Mouse (Mus musculus) right cerebral cortex, postnatal 10 days (tissue): Measurements from ENCODE around the gene Laptm4a.

Experiments used
- DNase-seq, 2 experiments: peaks; one replicate each; pipeline ENCODE4 v3.0.0; 2021; ENCODE audit warnings: low spot score in 2 of 2

Laptm4a gene

DNA sequence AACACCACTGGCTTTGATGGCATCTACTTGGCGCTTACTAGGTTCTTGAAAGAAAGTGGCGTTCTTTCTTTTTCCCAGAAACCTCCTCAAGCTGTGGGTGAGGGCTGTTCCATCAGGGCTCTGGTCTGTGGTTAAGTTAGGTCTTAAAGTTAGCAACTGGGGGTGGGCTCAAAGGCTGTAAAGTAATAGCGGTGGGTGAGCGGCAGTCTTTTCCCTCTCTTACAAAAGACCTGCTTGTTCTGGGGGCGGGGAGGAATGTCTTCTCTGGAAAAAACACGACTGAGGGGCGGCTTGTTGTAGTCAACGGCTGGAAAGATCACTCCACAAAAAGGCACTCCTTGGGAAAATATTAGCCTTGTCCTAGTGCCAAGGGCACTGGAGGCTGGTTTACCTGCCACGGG, 32.7 kb downstream of the Laptm4a start:
- DNase-seq = no peak

DNA sequence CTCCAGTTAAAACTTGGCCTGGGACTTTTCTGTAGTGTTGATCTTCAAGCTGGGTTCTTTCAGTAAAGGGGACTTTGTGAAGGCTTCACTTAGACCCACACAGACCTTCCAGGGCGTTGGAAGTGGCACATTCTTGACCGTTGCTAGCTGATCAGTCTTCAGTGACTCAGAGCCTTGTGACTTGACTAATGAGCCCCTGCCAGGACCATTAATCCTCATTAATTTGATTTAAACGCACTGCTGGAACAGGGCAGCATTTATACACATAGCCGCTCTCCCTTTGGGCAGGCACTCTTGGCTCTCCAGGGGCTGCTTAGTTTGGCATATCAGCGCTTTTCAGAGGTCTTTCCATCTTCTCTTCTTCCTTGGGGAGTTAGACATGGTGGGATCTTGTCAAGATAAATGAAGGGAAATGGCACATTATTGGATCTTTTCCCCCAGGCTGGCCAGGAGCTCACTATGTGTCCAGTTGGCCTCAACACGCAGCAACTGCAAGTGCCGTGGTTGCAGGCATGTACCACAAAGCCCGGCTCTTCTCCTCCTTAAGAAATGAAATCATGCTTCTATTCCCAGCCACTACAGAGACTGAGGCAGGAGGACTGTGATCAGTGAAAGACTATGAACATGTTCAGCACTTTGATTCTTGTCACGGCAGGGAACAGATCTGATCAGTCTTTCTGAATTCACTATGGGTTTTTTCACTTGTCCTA, 40.3 kb downstream of the Laptm4a start:
- DNase-seq = no peak

DNA sequence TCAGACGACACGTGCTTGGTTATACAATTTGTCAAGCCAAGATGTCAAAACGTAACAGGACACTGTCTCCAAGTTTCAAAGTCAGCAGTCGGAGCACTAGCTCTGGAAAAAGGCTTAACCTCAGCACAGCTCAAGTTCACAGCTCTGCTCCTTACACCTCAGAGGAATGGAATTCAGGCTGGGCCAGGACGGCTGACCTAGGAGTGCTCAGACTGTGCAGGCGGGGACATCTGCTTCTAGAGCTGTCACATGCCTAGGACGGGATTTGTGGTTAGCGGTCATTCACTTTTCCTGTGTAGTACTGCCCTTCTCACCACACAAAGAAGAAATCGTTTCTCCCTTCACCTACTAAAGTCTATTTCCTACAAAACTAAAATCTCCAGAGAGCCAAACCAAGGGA, 48.4 kb downstream of the Laptm4a start:
- no peak for DNase-seq

DNA sequence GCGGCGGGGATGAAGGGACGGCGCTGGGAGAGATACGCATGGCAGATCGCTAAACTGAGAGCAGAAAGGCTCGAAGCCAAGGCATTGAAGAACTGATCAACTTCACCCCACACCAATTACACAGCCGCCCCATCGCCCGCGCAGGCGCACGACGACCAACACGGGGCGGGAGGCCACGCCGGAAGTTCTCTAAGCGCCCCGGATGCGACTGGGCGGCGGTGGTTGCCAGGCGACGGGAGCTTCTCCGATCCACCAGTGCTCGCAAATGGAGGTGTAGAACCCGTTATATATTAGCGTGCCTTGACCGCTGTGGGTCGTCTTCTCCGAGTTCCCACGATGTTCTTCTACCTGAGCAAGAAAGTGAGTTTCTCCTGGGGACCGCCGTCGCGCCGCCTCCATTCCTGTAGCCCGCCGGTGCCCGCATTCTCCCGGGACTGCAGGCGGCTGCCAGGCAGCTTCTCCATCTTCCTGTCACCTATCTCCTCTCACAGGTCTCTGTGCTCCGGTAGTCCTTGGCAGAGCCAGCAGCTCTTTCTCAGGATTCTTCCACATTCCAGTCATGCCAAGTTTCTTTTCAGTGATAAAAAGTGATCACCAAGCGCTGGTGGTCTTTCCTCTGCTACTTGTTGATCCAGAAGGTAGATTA, 52.5 kb downstream of the Laptm4a start, which contains the start of gene Wdr35:
Gene Wdr35 (plus strand): TSS at position 73 of the 646 bp plus-strand sequence.
- DNase-seq = peak; percentile 95 to 96

DNA sequence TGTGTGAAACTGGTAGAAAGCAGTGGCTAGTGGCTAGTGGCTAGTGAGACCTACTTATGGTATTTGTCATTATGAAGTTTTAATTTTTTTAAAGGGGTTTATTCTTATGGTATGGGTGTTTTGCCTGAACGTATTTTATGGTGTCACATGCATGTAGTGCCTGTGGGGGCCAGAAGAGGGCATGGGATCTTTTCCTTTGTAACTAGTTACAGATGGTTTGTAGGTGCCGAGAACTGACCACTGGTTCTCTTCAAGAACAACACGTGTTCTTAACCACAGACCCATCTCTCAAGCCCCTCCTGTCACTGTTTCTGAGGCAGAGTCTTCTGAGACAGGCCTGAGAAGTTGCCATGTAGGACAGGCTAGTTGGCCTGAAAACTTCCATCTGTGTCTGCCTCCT, 53.6 kb downstream of the Laptm4a start:
- DNase-seq = no peak
